Mouse (Mus musculus): ENCODE results near the gene Efna2.

The Efna2 gene

DNA sequence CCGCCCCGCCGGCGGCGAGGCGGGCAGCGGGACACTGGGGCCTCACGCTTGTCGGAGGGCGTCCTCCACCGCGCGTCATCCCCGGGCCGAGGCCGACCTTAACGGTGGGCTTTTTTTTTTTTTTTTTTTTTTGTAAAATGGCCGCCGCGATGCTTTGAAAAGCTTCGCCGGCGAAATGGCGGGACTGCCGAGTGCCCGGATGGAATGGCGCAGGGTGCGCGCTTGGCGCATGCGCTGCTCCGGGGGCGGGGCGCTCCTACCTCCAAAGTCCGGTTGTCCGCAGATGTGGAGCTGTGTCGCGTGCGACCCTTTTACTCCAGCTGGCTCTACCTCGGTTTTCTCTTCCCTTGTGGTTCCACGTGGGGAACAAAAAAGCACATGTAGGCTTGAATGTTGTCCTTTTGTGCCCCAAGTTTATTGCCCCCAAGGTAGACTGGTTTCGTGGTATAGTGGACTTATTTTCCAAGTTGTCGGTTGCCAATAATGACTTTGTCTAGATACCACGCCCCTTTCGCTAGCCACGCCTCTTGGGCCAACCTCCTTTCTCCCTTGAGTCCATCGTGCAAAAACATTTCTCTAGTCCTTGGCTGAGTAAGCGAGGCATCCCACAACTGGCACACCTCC lies 11.1 kb upstream of the Efna2 start:
- peak; percentile 92 to 93 for DNase-seq (ENCODE audit: low spot score in 2 of 2)

DNA sequence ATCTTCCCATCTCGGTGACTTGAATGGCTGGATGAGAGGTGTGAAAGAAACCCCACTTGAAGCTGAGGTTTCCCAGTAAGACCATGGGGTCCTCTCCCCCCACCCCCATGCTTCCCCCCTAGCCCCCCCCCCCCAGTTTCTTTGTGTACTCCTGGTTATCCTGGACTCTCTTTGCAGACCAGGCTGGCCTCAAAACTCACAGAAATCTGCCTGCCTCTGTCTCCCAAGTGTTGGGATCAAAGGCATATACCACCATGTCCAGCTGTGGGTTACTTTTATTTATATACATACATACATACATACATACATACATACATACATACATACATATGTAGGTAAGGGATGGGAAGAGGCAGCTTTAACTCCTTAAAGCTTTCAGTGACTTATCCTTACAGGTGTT lies 10.2 kb upstream of the Efna2 start:
- no peak for DNase-seq (ENCODE audit: low spot score in 2 of 2)

DNA sequence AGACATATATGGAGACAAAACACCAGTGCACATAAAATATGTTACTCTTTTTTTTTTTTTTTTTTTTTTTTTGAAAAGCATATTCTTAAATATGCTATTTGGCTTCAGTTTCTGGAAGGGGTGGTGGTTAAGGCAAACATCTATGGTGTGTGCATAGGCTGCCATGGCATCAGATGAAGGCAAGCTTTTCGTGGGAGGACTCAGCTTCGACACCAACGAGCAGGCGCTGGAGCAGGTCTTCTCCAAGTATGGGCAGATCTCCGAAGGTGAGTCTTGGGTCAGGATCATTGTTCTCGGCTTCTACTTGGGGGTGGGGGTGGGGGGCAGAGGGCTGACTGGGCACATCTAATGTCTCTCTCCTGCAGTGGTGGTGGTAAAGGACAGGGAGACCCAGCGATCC lies 9.6 kb upstream of the Efna2 start:
- DNase-seq (ENCODE audit: low spot score in 2 of 2), result no peak

- no peak for DNase-seq (ENCODE audit: low spot score in 2 of 2)
Measured at GRCm38 (mm10) chr10:80170052-80170451, 9.2 kb upstream of the Efna2 start.

- no peak for DNase-seq (ENCODE audit: low spot score in 2 of 2)
Measured at GRCm38 (mm10) chr10:80170601-80171021, 8.7 kb upstream of the Efna2 start.

DNA sequence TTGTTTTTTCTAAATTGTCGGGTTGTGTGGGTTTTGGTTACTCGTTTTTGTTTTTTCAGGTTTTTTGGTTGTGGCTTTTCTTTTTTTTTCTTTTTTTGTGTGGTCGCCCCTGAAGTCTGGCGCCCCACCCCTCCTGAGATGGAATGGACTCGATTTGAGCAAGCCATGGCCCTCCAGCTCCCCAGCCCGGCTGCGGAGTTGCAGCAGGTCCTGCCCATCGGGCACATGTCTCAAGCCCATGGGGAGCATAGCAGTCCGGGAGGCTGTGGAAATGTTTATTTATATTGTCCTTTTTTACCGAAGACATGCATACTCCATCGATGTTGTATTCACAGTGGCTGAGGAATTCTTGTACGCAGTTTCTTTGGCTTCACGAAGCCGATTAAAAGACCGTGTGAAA lies 8.0 kb upstream of the Efna2 start:
- DNase-seq (ENCODE audit: low spot score in 2 of 2), result no peak

GRCm38 (mm10) chr10:80171760-80172526 lies 7.3 kb upstream of the Efna2 start:
- DNase-seq (ENCODE audit: low spot score in 2 of 2), result no peak

DNA sequence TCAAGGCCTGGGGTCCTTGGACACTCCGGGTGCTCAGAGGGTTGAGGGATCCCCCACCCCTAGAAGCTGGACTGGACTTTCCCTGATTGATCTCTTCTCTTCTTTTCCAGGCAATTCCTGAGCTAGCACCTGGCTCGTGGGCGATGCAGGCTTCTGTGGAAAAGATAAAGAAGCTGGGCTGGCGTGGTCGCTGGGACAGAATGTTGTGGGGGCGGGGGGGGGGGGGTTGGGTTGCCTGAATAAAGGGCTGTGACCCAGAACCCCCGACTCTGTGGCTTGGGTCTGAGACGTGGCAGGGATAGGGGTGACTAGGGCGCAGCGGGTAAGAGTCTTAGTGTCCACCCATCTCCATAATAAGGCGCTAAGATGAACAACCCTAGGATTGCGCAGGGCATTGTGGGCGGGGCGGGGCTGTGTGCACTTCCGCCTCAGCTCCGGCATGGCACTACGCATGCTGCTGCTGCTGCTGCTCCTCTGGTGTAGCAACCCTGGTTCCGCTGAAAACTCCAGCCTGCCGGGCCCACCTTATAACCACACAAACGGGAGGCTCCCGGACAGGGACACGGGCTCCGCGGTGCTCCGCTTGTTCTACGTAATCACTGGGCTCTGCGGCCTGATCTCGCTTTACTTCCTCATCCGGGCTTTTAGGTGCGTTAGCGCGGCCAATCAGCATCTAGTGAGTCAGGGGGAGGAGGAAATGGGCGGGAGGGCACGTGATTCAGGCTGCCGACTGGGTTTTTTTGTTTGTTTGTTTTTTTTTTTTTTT lies 6.6 kb upstream of the Efna2 start, which contains the start of gene 1600002K03Rik:
Gene 1600002K03Rik, plus strand, starts transcription at position 418 of the 766 bp plus-strand sequence.
- DNase-seq (ENCODE audit: low spot score in 2 of 2), result peak in 1 of 2 experiments; percentile 79

DNA sequence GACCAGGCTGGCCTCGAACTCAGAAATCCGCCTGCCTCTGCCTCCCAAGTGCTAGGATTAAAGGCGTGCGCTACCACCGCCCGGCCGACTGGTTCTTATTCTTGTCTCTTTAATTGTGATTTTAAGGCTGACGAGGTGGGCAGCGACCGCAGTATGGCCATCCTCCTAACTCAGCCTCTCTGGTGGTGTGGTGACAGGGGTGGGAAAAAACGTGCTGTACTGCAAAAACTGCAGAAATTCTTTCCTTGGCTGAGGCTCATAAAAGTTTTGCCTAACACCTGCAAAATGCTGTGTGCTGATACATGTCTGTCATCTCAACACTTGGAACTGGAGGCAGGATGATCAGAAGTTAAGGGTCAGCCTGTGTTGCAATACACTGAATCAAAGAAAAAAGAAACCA lies 5.9 kb upstream of the Efna2 start:
- DNase-seq (ENCODE audit: low spot score in 2 of 2), result no peak

GRCm38 (mm10) chr10:80173955-80174640 lies 5.2 kb upstream of the Efna2 start:
- DNase-seq (ENCODE audit: low spot score in 2 of 2), result no peak

DNA sequence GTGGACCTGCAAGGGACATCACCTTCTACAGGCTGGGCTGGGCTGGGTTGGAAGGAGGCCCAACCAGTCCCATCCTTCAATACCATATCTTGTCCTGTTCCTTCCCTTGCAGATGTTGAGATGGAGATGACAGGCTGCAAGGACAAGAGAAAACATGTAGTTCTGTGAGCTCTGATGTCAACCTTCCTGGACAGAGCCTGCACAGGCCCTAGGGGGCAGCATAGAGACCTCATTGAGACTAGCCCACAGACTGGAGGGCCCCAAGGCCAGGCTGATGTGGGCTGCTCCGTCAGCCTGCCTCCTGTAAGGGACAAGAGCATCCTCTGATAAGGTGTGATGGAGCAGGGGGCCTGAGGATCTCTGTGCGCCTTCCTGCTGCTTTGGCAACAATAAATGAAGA lies 4.6 kb upstream of the Efna2 start:
- DNase-seq (ENCODE audit: low spot score in 2 of 2), result no peak

DNA sequence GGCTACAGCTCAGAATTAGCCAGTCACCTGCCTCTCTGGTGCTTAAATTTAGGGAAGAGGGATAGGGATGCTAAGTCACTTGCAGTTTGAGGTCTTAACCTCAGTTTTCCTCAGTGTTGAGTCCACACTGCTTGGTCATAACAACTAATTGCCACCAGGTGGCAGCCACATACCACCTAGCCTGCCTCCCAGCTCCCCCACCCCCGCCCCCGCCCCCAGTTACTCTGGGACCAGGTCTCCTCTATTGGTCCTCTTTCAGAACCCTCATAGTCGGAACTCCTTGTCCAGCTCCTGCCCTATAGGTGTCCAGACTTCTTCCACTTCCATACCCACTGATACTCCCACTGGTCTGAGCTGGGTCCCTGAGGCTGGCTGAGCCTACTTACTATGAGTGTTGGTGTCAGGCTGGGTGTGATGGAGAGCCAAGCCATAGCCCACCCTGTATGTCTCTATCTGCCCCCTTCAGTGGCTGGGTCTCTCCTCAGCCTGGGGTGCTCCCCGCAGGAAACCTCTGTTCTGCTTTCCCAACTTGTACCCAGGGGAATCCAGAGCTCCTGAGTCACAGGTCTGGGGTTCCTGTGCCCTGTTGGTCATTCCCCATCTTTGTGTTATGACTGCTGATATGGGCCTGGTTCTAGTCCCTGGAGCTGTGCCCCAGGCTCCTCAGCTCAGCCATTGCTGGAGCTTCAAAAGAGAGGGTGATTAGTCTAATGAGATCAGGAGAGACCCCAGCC lies 3.6 kb upstream of the Efna2 start:
- DNase-seq (ENCODE audit: low spot score in 2 of 2), result no peak

DNA sequence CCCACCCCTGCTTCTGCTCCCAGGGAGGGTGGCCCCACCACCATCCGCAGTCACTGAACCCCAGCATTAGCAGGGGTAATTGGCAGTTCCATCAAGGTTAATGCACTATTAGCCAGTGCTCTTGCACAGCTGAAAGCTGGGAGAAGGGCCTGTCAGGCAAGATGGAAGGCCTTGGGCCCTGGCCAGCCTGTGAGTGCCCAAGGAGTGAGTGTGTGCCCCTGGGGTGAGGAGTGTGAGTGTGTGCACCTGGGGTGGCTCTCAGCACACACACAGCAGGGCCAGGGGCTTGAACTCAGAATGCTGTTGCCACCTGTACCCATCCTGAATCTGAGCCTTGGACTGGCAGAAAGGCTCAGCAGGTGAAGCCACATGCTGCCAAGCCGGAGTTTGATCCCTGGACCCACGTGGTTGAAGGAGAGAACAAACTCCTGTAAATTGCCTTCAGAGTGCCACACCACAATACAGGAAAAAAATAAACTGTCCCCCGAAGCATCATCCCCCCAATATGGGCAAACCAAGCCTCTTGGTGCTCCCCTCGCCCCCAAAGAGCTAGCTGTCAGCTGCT lies 2.9 kb upstream of the Efna2 start:
- no peak for DNase-seq (ENCODE audit: low spot score in 2 of 2)

DNA sequence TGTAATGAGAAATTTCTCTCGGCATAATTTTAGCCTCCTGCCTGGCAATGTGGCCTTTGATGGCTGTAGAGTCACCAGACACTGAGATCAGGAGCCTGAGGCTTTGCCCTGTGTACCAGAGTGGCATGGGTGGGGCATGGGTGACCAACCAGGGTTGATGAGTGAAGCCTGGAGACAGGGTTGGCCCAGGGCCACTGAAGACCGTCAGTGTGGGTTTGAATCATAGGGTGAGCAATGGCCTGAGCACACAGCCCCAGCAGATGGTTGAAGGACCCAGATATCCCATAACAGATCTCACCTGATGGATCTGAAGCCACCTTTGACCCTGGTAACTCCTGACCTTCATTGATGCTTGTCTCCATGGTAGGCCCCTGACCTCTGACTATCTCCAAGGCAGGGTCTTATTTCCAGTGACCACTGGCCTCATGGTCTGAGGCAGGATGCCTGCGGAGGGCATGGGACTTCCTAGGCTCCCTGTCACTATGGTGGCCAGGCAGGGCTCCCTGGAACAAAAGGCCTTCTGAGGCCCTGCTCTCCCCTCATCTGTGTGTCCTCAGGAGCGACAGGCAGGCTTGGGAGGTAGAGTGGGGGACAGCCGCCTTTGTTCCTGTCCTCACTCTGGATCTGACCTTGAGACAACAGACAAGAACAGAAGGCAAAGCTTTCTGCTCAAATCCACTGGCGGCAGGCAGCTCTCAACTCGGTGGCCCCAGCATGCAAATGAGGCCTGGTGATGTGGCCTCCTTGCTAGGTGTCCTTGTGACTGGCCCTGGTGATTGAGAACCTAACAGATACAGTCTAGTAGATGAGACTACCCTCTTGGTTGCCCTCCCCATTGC lies 1.6 kb upstream of the Efna2 start:
- DNase-seq (ENCODE audit: low spot score in 2 of 2), result no peak

DNA sequence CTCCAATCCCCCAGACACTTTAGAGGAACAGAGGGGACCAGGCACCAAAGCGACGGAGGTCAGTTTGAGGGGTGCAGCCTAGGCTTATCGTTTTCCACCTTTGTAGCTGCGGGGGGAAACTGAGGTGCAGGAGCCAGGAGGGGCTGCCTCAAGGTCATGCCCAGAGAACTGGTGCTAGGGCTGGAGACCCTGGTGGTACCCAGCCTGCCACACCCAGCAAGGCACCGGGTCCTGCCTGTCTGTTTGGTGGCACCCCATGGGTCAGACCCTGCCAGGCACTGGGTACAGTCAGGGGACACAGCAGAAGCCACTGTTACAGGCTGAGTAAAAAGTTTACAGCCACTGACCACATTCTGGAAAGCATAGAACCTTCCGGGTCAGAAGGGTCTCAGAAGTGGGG lies 1.0 kb downstream of the Efna2 start:
- no peak for DNase-seq (ENCODE audit: low spot score in 2 of 2)

DNA sequence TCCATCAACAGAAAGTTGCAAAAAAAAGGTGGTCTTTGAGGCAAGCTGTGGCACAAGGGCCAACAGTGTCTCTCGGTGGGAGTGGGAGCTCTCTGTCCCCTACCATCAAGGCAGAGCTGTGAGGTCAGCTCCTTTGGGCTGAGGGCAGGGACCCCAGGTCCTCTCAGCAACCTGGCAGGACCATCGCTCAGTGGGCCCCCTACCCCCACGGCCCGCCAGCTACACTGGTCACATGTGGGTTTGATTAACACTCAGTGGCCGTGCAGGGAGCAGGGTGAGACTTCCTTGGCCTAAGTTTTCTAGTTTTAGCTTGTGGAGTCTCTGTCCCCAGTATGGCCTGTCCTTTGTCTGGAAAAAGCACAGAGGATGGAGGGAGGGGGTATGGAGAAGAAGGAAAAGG lies 1.5 kb downstream of the Efna2 start:
- DNase-seq (ENCODE audit: low spot score in 2 of 2), result no peak

- DNase-seq (ENCODE audit: low spot score in 2 of 2), result no peak
Measured at GRCm38 (mm10) chr10:80182547-80182946, 3.3 kb downstream of the Efna2 start.

DNA sequence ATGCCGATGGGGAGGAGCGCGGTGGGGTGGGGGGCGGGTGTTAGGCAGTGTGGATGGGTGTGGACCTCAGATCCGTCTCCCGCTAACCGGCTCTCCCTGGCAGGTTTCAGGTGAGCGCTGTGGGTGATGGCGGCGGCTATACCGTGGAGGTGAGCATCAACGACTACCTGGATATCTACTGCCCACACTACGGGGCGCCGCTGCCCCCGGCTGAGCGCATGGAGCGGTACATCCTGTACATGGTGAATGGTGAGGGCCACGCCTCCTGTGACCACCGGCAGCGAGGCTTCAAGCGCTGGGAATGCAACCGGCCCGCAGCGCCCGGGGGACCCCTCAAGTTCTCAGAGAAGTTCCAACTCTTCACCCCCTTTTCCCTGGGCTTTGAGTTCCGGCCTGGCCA lies 7.4 kb downstream of the Efna2 start:
- DNase-seq (ENCODE audit: low spot score in 2 of 2), result no peak

- no peak for DNase-seq (ENCODE audit: low spot score in 2 of 2)
Measured at GRCm38 (mm10) chr10:80187739-80188138, 8.5 kb downstream of the Efna2 start.

GRCm38 (mm10) chr10:80188453-80189024 lies 9.3 kb downstream of the Efna2 start:
- DNase-seq (ENCODE audit: low spot score in 2 of 2), result no peak

Data from cerebellum, postnatal 4 days (tissue).